Mouse (Mus musculus): ENCODE data around the gene Enox1. TPM values are rescaled to one million over a fixed set of nuclear protein-coding genes. Genes with fewer than 3 reads are reported as not detected.

Enox1 gene
- total RNA-seq, 2 experiments from 2014 or later = 3.3 to 4.0 TPM

GRCm38 (mm10) chr14:77458217-77458616 lies 301.7 kb downstream of the Enox1 start:
- DNase-seq = no peak

DNA sequence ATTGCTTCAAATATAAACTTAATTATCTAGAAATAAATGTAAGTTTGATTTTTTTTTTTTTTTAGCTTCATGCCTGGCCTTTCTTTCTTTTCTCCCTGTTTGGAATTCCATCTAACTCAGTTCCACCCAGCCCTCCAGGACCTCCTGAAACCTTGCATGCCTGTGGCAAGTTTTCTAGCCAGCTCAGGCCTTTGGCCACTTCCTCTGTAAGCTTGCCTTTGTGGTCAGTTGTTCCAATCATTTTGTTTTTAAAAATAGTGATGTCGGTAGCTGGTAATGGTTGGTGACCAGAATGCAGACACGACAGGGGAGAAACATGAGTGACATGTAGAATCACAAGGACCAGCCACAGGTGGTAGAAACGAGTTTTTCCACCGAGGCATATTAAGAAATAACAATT lies 307.4 kb downstream of the Enox1 start:
- no peak for DNase-seq

DNA sequence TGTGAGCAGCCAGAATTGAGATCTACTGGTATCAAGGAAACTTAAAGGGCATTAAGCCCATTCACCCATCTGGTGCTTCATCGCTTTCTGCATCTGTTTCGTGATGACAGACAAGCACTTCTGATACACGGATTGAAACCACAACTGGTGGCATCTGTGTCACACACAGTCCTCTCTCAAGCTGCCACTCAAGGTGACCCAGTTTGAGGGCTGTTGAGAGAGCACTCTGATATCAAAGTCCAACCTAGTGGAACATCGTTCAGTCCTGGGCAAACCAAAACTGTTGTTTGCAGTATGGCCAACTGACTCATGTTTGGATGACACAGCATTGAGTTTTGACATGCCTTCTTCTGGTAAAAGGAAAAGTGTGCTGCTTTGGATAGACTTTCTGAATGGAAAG lies 308.2 kb downstream of the Enox1 start:
- no peak for DNase-seq

- DNase-seq = no peak
These were observed 314.0 kb downstream of the Enox1 start for GRCm38 (mm10) chr14:77470577-77470976.

GRCm38 (mm10) chr14:77473501-77473900 lies 316.9 kb downstream of the Enox1 start:
- no peak for DNase-seq

- DNase-seq = no peak
These were observed 317.5 kb downstream of the Enox1 start for GRCm38 (mm10) chr14:77474026-77474425.

GRCm38 (mm10) chr14:77475134-77475820 lies 318.7 kb downstream of the Enox1 start:
- no peak for DNase-seq

GRCm38 (mm10) chr14:77477704-77478103 lies 321.1 kb downstream of the Enox1 start:
- no peak for DNase-seq

DNA sequence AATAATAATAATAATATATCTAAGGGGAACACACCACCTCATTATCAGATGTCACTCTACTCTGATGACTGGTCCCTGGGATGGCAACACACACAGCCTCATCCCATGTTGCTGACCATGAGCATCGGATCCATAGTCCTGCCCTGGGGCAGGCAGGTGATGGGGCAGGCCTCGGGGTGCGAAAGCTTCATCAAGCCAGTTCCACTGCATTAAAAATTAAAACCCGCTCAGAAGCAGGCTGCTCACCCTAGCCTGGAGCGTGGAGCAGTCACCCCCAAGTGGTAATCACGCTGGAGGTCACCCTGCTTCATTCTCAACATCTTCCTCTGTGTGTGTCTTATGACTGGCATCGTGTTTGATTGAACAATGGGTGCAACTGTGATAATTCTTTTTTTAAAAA lies 321.6 kb downstream of the Enox1 start:
- DNase-seq = no peak

GRCm38 (mm10) chr14:77478692-77479091 lies 322.1 kb downstream of the Enox1 start:
- no peak for DNase-seq

DNA sequence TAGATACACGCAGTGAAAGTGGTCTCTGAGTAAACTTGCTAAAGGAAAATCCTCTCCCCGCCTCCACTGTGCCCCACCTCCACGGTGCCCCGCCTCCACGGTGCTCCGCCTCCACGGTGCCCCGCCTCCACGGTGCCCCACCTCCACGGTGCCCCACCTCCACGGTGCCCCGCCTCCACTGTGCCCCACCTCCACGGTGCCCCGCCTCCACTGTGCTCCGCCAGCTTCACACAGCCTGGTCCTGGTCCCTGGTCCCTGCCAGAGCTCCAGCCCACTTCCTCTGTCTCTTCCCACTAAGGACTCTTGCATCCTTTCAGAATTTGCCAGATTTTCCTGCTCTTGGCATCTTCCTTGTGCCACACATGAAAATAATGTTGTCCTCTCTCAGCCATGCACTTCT lies 326.5 kb downstream of the Enox1 start:
- no peak for DNase-seq

DNA sequence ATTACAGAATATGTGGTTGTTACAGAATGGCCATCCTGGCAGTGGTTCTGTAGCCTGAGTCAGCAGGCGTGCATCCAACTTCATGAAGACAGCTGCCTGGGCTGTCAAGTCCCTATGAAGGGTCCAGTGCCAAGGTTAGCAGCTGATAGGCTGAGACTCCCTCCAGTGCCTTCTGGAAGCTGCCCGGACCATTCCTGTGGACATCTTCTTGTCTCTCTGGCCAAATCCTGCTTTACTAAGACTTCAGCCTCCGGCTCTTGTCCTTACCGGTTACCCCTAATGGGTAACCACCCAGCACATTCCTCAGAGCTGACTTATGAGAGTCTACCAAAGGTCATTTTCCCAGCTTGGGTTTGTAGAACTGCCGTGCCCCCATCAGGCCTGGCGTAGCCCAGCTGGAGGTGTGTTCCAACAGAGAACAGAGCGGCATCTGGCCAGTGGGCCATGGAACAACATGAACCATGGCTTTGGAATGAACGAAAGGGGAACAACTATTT lies 328.4 kb downstream of the Enox1 start:
- DNase-seq = peak; percentile 72

DNA sequence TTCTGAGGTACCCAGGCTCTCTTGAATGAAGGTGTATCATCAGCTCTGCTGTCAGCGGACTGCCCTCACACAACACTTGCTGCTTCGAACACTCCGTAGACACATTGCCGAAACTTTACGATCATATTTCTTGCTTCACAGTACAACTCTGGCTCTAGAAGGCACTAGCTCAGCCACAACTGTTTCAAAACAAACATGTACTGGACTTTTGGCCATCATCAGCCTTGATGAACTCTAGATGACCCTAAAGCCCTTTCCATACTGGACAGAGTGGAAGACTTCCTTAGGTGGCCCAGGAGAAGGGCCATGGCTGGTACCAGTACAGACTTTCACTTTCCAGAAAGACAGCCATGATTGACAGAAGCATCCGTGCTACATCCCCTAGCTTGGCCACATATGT lies 334.1 kb downstream of the Enox1 start:
- no peak for DNase-seq

DNA sequence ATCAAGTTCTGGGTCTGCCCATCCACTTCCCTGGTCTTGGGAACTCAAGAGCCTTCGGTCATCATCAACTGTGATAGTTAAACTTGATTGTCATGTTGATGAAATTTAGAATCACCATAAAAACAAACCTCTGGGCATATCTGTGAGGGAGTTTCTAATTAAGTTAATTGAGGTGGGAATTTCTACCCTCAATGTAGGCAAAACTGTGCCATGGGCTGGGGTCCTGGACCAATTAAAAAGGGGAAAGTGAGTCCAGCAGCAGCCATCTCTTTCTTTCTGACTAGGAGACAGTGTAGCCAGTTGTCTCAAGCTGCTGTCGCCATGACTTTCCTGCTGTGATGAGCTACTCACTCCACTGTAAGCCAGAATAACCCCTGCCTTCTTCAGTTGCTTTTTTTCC lies 335.2 kb downstream of the Enox1 start:
- DNase-seq = no peak

GRCm38 (mm10) chr14:77499996-77500581 lies 343.5 kb downstream of the Enox1 start:
- DNase-seq = peak; percentile 24

GRCm38 (mm10) chr14:77504458-77505135 lies 348.0 kb downstream of the Enox1 start:
- no peak for DNase-seq

GRCm38 (mm10) chr14:77506341-77506740 lies 349.8 kb downstream of the Enox1 start:
- DNase-seq = no peak

DNA sequence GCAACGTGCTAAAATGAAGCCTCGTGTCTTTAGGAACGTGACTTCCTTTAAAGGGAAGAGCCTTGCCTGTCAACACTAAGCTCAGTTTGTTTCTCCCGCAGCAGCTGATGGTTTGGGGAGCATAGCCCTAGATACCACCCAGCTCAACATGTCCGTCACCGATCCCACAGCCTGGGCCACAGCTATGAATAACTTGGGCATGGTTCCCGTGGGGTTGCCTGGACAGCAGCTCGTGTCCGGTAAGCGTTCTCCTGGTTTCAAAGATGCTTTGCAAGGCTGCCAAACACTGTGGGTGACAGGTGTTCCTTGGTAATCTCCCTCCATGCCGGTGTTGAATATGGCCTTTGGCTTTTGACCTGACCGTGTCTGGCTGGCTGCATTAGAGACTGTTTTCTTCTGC lies 351.5 kb downstream of the Enox1 start:
- peak; percentile 58 for DNase-seq

GRCm38 (mm10) chr14:77509042-77509441 lies 352.5 kb downstream of the Enox1 start:
- no peak for DNase-seq

GRCm38 (mm10) chr14:77509924-77510323 lies 353.4 kb downstream of the Enox1 start:
- no peak for DNase-seq

DNA sequence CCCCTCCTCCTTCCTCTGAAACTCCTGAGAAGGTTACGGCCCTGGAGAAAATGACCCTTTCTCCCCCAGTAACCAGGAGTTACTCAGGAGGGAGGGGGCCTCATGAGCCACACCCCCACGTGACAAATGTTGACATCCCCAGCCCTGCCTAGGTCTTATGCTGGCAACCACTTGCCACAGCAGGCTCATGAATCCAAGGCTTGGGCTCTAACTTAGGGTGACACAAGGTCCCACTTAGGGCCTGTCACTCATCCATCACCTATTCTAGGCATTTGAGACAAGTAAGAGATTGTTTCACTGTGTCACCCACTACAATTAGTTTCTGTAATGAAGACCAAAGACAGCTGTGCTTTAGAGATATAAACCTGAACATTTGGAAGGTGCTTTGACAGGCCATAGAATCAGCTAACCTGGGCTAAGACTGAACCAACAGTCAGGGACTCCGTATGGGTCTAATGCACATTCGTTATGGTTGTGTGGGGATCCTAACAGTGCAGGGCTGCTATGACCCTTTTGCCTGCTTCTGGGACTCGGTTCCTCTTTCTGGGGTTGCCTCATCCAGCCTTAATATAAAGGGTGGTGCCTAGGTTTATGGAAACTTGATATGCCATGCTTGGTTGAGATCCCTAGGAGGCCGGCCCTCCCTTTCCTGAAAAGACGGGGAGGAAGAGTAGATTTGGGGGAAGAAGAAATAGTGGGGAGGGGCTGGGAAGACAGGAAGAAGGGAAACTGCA lies 354.7 kb downstream of the Enox1 start:
- DNase-seq = no peak

DNA sequence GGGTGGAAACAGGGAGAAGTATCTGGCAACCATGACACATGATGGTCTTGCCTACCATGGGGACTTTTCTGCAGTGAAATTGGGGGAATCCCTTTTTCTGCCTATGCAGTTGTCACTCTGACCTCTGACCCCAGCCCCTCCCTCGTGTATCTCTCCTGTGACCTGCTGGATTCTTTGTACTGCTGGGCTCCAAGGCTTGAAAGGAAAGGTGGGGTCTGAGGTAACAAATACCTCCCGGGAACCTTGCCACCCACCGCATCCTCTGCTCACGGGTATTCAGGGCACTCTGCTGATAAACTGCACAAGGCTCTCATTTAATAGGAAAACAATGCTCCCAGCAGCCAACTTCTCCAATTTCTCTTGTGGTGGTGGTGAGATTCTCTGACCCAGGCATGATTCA lies 361.5 kb downstream of the Enox1 start:
- DNase-seq = no peak
